In the genomic region with DNA sequence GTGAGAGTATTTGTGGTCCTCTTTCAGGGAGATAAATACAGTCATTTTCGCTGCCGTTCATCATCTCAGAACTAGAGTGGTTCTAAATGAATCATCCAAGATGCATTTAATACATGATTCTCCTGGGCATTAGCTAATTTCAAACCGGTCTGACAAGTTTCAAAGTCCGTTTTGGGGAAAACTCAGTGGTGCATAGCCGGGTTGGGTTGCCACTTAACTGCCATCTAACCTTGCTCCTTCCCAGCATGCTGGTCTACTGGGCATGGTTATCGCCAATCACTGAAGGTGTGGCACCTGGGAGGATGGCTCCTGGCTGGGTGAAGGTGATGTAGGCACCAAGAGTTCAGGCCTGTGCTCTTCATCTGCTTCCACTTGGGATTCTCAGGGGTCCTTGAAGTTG, we compare ENCODE assay signal across 23 mouse cellular contexts. TPM values are rescaled to one million over a fixed set of nuclear protein-coding genes. Genes with fewer than 3 reads are reported as not detected.
DNase-seq lines count a peak whose midpoint lies in the region; ATAC-seq and TF ChIP-seq lines count a peak whose summit lies in the region.
"Had no signal": no experiment of that assay in that cellular context is flagged by ENCODE, and none has a peak within 500 bp of the region (broad histone marks: within the 10 kb centered on the region; RNA-seq: fewer than 3 reads in every experiment).

No protein-coding gene starts in this region.

- no peaks in the 10 kb centered on the region for H3K36me3 ChIP-seq in intestine, embryonic 16.5 days (ENCODE audit: control insufficient read depth, insufficient read depth, low read length)
- no peaks in the 10 kb centered on the region for H3K36me3 ChIP-seq in kidney, adult 2 months (ENCODE audit: control insufficient read depth, insufficient read depth, low read length)
- no peaks in the 10 kb centered on the region for H3K36me3 ChIP-seq in kidney, embryonic 16.5 days (ENCODE audit: insufficient read depth, low read length)
- H3K36me3 ChIP-seq: embryonic facial prominence, embryonic 10.5 days; forebrain, embryonic 10.5 days; heart, embryonic 15.5 days; hindbrain, embryonic 15.5 days had no signal

- H3K4me1 ChIP-seq in intestine, embryonic 16.5 days (ENCODE audit: control insufficient read depth, insufficient read depth, low read length) = peaks cover 27% of the 10 kb centered on the region
- H3K4me1 ChIP-seq in kidney, adult 2 months (ENCODE audit: control insufficient read depth, insufficient read depth, low read length) = peaks cover 56% of the 10 kb centered on the region
- peaks cover 49% of the 10 kb centered on the region for H3K4me1 ChIP-seq in kidney, embryonic 16.5 days (ENCODE audit: insufficient read depth, low read length)
- H3K4me1 ChIP-seq: forebrain, embryonic 10.5 days; hindbrain, embryonic 15.5 days had no signal

- no peak overlapping the region for H3K27ac ChIP-seq in intestine, embryonic 16.5 days (ENCODE audit: low read length)
- H3K27ac ChIP-seq in kidney, adult 2 months (ENCODE audit: insufficient read depth, low read depth, low read length) = peak overlapping the region; percentile 61
- no peak overlapping the region for H3K27ac ChIP-seq in kidney, embryonic 16.5 days (ENCODE audit: low read length)
- H3K27ac ChIP-seq in layer of hippocampus, adult 2 months = no peak overlapping the region
- H3K27ac ChIP-seq: embryonic facial prominence, embryonic 10.5 days; forebrain, embryonic 10.5 days; heart, adult 2 months; heart, embryonic 15.5 days; hindbrain, embryonic 15.5 days had no signal

- 72% methylated on average over 6 of the region's 6 CpGs for WGBS in intestine, embryonic 16.5 days
- 43% methylated on average over 6 of the region's 6 CpGs for WGBS in kidney, adult 2 months
- WGBS in kidney, embryonic 16.5 days = 64% methylated on average over 6 of the region's 6 CpGs

- peak; percentile 61 for ATAC-seq in intestine, embryonic 16.5 days
- 0 out of 2 replicates have a peak, but pooled peaks have one; percentile 36 for ATAC-seq in kidney, embryonic 16.5 days (ENCODE audit: low FRiP score, low TSS enrichment)
- no peak for ATAC-seq in megakaryocyte progenitor cell, adult 5-6 weeks (replicated peaks; ENCODE audit: poor library complexity)
- ATAC-seq: activated CD4-positive, CD25-positive, alpha-beta regulatory T cell, adult 4 months; forebrain, embryonic 16.5 days; Patski had no signal

- H3K9me3 ChIP-seq in intestine, embryonic 16.5 days (ENCODE audit: control insufficient read depth, low read length) = no peaks in the 10 kb centered on the region
- no peaks in the 10 kb centered on the region for H3K9me3 ChIP-seq in kidney, embryonic 16.5 days (ENCODE audit: low read length)
- H3K9me3 ChIP-seq: embryonic facial prominence, embryonic 10.5 days; forebrain, embryonic 10.5 days; heart, embryonic 15.5 days; hindbrain, embryonic 15.5 days had no signal

- intact Hi-C loops in left cerebral cortex, postnatal 14 days (cut with DNase I) = no loop called here

- DNase-seq in kidney, adult 2 months = peak; percentile 90
- DNase-seq in kidney, postnatal 36 days = peak; percentile 62 to 77
- DNase-seq in heart, postnatal 4 days = no peak
- DNase-seq in layer of hippocampus, adult 2 months (ENCODE audit: low spot score in 2 of 2) = no peak
- DNase-seq in left cerebral cortex, postnatal 14 days (ENCODE audit: low spot score in 2 of 2) = no peak
- DNase-seq: adrenal gland, postnatal 25 days; cerebellum, adult 18-20 months; cerebellum, adult 9-11 months; gastrocnemius, postnatal 10 days; heart, adult 2 months; heart, postnatal 14 days had no signal

- TF ChIP-seq CTCF in kidney, adult 2 months (conservative IDR thresholded peaks at IDR 0.05; ENCODE audit: insufficient read depth, insufficient read length, low read depth, low read length) = no peak
- TF ChIP-seq CTCF in layer of hippocampus, adult 2 months (conservative IDR thresholded peaks at IDR 0.05) = no peak

- H3K4me2 ChIP-seq in intestine, embryonic 16.5 days (ENCODE audit: low read depth, low read length) = no peak overlapping the region
- no peak overlapping the region for H3K4me2 ChIP-seq in kidney, embryonic 16.5 days (replicated peaks; ENCODE audit: low read depth, low read length)
- H3K4me2 ChIP-seq: heart, embryonic 11.5 days; heart, embryonic 15.5 days; hindbrain, embryonic 15.5 days had no signal

- no peak for TF ChIP-seq POLR2A in kidney, adult 2 months (IDR thresholded peaks at IDR 0.05; ENCODE audit: low read depth, low read length)

- H3K4me3 ChIP-seq in intestine, embryonic 16.5 days (ENCODE audit: low read length) = no peak overlapping the region
- H3K4me3 ChIP-seq in kidney, adult 2 months (ENCODE audit: insufficient read depth, low read depth, low read length) = no peak overlapping the region
- no peak overlapping the region for H3K4me3 ChIP-seq in kidney, embryonic 16.5 days (ENCODE audit: low read length)
- no peak overlapping the region for H3K4me3 ChIP-seq in layer of hippocampus, adult 2 months
- H3K4me3 ChIP-seq: embryonic facial prominence, embryonic 10.5 days; forebrain, embryonic 10.5 days; heart, adult 2 months; heart, embryonic 15.5 days; hindbrain, embryonic 15.5 days had no signal

- H3K9ac ChIP-seq in intestine, embryonic 16.5 days (ENCODE audit: low read depth, low read length) = no peak overlapping the region
- no peak overlapping the region for H3K9ac ChIP-seq in kidney, embryonic 16.5 days (replicated peaks; ENCODE audit: low read length)
- H3K9ac ChIP-seq: heart, embryonic 15.5 days; hindbrain, embryonic 15.5 days had no signal

- H3K27me3 ChIP-seq in intestine, embryonic 16.5 days (replicated peaks; ENCODE audit: control insufficient read depth, insufficient read depth, low read length) = no peaks in the 10 kb centered on the region
- no peaks in the 10 kb centered on the region for H3K27me3 ChIP-seq in kidney, adult 2 months (replicated peaks; ENCODE audit: control insufficient read depth, insufficient read depth, low read length)
- H3K27me3 ChIP-seq in kidney, embryonic 16.5 days (ENCODE audit: insufficient read depth, low read length) = no peaks in the 10 kb centered on the region
- H3K27me3 ChIP-seq: CH12.LX; heart, embryonic 15.5 days; hindbrain, embryonic 15.5 days; Patski had no signal

RNA-seq across cellular contexts. Expression of gene Prkce, which starts 26.4 kb away (rescaled TPM):
- 5.0 TPM in 2 replicates for polyA plus RNA-seq in intestine, embryonic 16.5 days (2015; fragmentation: Nextera tagmentation; extraction: Ambion mirVana)
- polyA plus RNA-seq in kidney, adult 2 months (2012; rRNA removed) = 5.0 and 6.1 TPM in 2 replicates
- 5.5 and 5.9 TPM in 2 replicates for polyA plus RNA-seq in kidney, embryonic 16.5 days (2015; fragmentation: Nextera tagmentation; extraction: Ambion mirVana)
- total RNA-seq in heart, postnatal 4 days (2021) = 10 to 100 TPM; 33.8 to 35.5 TPM
- 100 to 1,000 TPM; 422 to 451 TPM for total RNA-seq in layer of hippocampus, adult 2 months (2021)
- total RNA-seq in left cerebral cortex, postnatal 14 days (2021) = 100 to 1,000 TPM; 248 to 271 TPM
- 4.2 and 4.8 TPM in 2 replicates for total RNA-seq in megakaryocyte progenitor cell, adult 5-6 weeks (2015)
- total RNA-seq in megakaryocyte progenitor cell, adult 5-6 weeks (2017) = 1.7 and 3.1 TPM in 2 replicates

RNA-seq across cellular contexts. Expression of gene Srbd1, which starts 49.0 kb away (rescaled TPM):
- 13.2 and 13.3 TPM in 2 replicates for polyA plus RNA-seq in intestine, embryonic 16.5 days (2015; fragmentation: Nextera tagmentation; extraction: Ambion mirVana)
- 2.3 and 3.6 TPM in 2 replicates for polyA plus RNA-seq in kidney, adult 2 months (2012; rRNA removed)
- polyA plus RNA-seq in kidney, embryonic 16.5 days (2015; fragmentation: Nextera tagmentation; extraction: Ambion mirVana) = 21.0 and 22.3 TPM in 2 replicates
- 10 to 100 TPM; 19.5 to 19.9 TPM for total RNA-seq in heart, postnatal 4 days (2021)
- 10 to 100 TPM; 16.5 to 17.0 TPM for total RNA-seq in layer of hippocampus, adult 2 months (2021)
- total RNA-seq in left cerebral cortex, postnatal 14 days (2021) = 10 to 100 TPM; 13.5 to 13.6 TPM
- total RNA-seq in megakaryocyte progenitor cell, adult 5-6 weeks (2015) = 22.6 and 33.1 TPM in 2 replicates
- total RNA-seq in megakaryocyte progenitor cell, adult 5-6 weeks (2017) = 22.9 and 25.8 TPM in 2 replicates

Comparison
In these comparisons a context has a peak if more than half of its experiments do, and no peak if none do; other contexts are left out.
1. DNase-seq: peak in kidney, adult 2 months (single experiment) and kidney, postnatal 36 days (2 of 2); none in heart, postnatal 4 days (single experiment), layer of hippocampus, adult 2 months (0 of 2) and left cerebral cortex, postnatal 14 days (0 of 2).
2. RNA of gene Prkce, which starts 26.4 kb away (total RNA-seq): 422 to 451 TPM in layer of hippocampus, adult 2 months and 248 to 271 TPM in left cerebral cortex, postnatal 14 days; 33.8 to 35.5 TPM in heart, postnatal 4 days and 1.7 to 4.8 TPM in megakaryocyte progenitor cell, adult 5-6 weeks; every median in the first group is over 4 times any median in the second.